Mouse (Mus musculus): Measurements from ENCODE around the gene Ak6.

Gene Ak6

DNA sequence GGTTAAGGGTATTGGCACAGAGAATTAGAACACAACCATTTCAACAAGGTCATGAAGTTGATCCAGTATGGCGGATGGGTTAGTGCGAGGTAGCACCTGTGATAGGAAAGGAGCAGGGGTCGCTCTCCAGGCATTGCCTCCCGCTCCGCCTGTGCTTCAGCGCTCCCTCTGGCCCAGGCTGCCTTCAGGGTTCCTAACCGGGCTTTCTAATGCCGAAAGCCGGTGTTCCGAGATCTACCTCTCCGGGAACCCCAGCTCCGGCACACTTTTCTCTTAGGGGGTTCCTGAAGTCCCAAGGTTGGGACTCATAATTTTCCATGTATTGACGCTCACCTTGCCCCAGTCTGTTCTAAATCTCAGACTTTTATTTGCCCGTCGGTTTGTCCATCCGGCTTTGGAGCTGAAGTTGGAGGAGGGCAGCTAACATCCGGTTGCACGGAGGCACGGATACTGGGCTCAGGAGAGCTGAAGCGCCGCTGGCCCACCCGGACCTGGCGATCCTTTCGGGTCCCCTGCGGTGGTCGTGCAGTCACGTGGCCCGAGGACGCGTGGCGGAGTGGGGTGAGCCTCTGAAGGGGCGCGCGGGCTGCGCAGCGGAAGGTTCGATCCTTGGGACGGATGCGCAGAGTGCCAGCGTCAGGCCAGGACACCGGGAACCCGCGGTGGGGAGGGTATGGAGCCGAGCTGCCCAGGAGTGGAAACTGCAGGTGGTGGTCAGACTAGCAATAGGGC lies 18.7 kb downstream of the Ak6 start, which contains the start of gene Ccdc125:
Ccdc125 (plus strand) TSS at position 427 of the 732 bp plus-strand sequence.
- under 1% methylated on average over 44 of the region's 44 CpGs for WGBS

DNA sequence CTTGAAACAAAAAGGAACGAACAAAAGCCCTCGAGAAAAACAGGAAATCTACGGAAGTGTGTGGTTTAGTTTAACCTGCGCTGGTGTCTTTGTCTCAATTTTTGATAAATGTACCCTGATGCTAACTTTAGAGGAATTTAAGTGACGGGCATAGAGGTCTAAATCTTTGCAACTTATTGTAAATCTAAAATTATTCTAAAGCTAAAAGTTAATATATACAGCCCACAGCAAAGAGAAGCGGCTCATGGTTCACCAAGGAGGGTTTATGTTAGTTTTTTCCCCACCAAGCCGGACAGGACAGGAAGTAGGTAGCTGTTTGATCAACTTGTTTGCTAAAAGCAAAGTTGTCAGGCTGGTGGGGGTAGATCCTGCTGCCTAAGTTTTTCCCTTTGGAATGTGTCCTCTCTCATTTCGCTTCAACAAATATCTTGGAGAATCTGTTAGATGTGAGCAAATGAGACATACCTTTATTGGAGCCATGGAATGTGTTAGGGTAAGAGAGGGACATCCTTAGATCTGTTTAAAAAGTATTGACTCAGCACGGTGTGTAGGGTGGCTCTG lies 19.5 kb downstream of the Ak6 start:
- 61% methylated on average over 9 of the region's 9 CpGs for WGBS

DNA sequence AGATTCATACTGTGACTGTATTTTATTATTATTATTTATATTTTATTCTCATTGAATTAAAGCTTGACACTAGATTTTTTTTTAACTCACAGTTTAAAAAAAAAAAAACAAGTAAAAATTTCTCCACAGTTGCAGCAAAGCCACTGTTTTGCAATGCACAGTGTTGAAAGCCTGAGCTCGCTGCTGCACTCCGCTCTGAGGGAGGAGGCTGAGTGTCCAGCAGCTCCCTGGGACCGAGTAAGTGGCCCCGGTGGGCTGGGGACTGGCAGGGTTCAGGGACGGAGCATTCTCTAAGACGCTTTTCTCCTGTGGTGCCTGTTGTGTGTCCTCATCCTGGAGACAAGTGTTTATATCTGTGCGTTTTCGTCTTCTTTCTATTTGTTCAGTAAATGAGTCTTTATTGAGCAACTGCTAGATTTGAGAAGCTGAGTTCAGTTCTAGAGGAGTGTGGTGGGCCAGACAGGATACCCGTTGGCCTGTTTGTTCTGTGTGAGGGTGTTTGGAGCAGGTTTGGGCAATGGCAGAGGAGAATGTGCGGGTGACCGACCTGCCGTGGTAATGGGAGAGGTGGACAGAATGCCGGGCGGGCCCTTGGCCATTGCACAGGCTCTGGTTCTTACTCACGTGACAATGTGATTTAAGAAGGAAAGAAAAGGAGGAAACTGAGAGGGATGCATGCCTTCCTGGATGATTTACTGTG lies 25.3 kb downstream of the Ak6 start:
- WGBS: 87% methylated on average over 15 of the region's 15 CpGs

DNA sequence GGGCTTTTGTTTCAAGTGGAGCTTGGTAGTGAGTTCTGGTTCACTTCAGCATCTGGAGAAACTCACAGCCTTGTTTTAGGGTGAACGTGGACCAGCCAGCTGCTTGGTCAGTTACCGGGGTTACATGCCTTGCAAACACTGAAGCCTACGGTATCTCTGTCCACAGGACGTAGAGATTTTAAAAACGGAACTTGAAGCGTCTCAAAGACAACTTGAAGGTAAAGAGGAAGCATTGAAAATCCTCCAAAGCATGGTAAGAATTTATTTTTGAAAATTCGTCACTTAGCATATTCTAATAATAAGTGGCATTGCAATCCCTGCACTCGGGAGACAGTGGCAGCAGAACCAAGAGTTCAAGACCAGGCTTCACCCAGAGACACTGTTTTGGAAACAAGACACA lies 30.8 kb downstream of the Ak6 start:
- WGBS: 89% methylated on average over 8 of the region's 8 CpGs

DNA sequence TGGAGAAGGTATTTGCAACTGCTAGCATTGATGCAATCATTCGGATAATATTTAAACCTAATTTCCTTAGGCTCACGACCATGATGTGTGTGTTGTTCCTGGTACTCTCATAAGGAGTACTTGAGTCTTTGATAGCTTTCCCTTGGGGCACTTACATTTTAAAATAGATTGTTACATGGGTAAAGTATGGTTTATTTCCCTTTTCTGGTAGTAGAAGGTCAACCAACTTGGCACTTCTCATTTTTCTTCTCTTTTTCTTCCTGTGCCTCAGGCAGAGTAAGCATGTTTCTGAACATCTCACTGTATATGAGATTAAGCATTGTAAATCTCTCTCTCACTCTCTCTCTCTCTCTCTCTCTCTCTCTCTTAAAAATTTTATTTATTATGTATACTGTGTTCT lies 32.1 kb downstream of the Ak6 start:
- 81% methylated on average over 2 of the region's 2 CpGs for WGBS

DNA sequence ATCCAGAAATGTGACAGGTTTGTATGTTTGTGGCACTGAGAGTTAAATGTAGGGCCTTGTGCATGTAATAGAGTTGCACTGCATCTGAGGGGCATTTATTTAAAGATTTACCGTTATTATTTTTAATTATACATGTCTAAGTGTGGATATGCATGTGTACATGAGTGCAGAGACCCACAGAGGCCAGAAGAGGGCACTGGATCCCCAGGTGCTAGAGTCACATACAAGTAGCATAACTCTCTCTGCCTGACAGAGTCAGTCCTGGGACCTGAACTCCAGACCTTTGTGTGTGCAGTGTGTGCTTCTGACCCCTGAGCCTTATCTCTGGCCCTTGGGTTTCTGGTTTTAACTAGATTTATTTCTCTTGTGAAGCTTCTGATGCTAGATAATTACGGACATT lies 33.6 kb downstream of the Ak6 start:
- 74% methylated on average over 2 of the region's 2 CpGs for WGBS

DNA sequence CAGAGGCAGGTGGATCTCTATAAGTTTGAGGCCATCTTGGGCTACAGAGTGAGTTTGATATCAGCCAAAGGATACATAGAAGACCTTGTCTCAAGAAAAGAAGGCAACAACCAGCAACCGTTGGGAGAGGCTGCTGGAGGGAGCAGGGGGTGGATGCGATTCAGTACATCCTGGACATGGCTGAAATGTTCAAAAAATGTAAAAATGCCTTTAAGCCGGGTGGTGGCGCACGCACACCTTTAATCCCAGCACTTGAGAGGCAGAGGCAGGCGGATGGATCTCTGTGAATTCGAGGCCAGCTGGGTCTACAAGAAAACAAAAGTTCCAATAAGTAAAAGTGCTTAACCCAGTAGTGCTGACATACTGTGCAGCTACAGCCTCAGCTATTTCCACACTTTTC lies 36.7 kb downstream of the Ak6 start:
- WGBS: 74% methylated on average over 7 of the region's 7 CpGs

DNA sequence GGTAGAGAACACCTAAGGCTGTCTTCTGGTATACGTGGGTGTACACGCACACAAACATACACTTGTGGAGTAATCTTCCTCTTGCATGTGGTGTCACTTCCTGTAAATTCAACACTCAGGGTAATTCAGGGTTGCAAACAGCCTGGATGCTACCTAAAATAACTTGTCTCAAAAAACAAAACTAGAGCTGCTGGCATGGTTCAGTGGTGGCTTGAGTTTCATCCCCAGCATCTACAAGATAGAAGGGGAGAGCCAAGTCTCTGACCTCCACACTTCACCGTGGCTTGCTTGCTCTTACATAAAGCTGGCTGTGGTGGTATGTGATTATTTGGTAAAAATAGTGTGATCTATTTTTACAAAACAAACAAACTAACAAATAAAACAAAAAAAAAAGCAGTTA lies 46.8 kb downstream of the Ak6 start:
- WGBS: 73% methylated on average over 3 of the region's 3 CpGs

DNA sequence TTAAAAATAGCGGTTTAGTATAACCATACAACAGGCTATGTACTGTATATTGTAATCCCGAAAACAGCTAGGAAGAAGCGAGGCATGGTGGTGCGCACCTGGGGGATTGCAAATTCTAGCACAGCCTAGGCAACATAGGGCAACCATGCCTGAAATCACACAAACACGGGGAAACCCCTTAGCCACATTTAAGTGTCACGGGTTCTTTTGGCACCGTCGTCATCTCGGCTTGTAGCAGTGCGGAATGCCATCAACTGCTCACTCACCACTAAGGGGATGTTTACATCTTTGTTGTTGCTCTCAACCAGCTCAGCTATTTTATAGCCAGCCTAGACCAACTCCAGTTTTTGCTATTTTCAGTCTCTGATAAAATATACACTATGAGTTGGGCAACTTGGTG lies 48.1 kb downstream of the Ak6 start:
- WGBS: 94% methylated on average over 10 of the region's 10 CpGs

DNA sequence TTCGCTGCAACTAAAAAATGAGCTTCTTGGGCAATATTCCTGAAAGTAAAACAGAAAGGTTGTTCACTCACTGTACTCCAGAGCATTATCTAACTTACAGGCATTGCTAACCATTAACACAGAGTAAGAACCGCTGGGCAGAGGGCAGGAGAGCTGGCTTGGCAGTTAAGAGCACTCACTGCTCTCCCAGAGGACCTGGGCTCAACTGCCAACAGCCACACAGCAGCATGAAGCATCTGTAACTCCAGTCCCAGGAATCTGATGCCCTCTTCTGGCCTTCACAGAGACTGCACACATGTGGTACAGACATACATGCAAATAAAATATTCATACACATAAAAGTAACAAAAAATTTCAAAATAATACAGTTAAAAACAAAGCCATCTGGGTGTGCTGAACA lies 52.7 kb downstream of the Ak6 start:
- over 99% methylated on average over 2 of the region's 2 CpGs for WGBS

DNA sequence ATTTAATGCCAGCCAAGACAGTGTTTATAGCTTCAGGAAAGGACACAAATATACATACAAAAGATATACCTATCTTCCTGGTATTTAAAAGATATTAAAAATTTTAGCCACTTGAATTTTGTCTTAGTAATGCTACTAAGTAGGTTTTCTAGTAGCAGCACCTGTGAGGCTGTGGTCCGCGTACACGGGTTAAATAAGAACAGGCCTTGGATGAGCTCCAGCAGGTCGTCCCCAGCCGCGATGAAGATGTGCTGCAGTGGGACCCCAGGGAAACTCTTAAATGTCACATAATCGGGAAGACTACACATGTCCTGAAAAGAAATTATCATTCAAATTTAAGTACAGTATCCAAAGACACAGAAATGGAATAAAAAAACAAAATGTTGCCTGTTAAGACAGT lies 55.4 kb downstream of the Ak6 start:
- 94% methylated on average over 7 of the region's 7 CpGs for WGBS

DNA sequence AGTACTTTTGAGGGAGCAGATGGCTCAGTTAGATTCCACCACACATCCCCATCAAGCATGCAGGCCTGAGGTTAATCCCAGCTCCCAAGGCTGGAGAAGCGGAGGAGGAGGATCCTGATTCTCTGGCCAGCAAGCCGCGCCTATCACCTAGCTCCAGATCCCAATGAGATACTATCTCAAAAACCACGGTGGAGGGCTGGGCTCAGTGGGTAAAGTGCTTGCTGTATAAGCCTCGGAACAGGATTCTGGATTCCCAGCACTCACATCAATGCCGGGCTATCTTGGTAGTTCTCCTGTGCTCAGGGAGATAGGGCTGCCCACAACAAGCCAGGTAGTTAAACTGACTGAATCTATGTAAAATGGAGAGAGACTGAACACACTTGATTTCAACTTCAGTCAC lies 64.7 kb downstream of the Ak6 start:
- WGBS: 88% methylated on average over 6 of the region's 6 CpGs

All from cerebral cortex, adult 2 months (tissue).